Mouse (Mus musculus) lung, adult 2 months (tissue): ENCODE results near the gene Tjp2. TPM values are rescaled to one million over a fixed set of nuclear protein-coding genes. Genes with fewer than 3 reads are reported as not detected.

Experiments used
- DNase-seq: peaks from one replicate; pipeline ENCODE4 v3.0.0; 2022
- H3K4me1 ChIP-seq: fragments of 200-500 bp; 2 replicates; pipeline ENCODE4 v1.6.1; 2011; ENCODE audit warnings: low read length; ENCODE audit not compliant: control insufficient read depth, insufficient read depth
- H3K4me3 ChIP-seq: fragments of 200-500 bp; replicated peaks from 2 replicates; pipeline ENCODE3; 2011; ENCODE audit warnings: low read depth, mild to moderate bottlenecking, control low read depth, low read length; ENCODE audit errors: extremely low read depth
- CTCF ChIP-seq: fragments of 200-500 bp; IDR thresholded peaks from 2 replicates; pipeline ENCODE4 v1.5.1; 2011; ENCODE audit warnings: mild to moderate bottlenecking, low read length, control low read depth; ENCODE audit not compliant: insufficient read depth
- POLR2A ChIP-seq: fragments of 200-500 bp; IDR thresholded peaks from 2 replicates; pipeline ENCODE4 v1.6.1; 2011; ENCODE audit warnings: low read depth, mild to moderate bottlenecking, control low read depth, low read length, borderline replicate concordance; ENCODE audit errors: extremely low read depth
- WGBS: fragments of 180-500 bp; shearing (Covaris S2); methylation state at CpG from one replicate; pipeline ENCODE4 v1.1.7; 2018; 5-methylcytosine and 5-hydroxymethylcytosine counted together
- polyA plus RNA-seq: library from polyadenylated mRNA; depleted of rRNA; stranded (reverse); fragments of >200 nt; gene quantifications from 2 replicates; pipeline ENCODE4 v1.2.3, GENCODE M21; 2012

The Tjp2 gene
- polyA plus RNA-seq, 1 experiment = 62.3 TPM

DNA sequence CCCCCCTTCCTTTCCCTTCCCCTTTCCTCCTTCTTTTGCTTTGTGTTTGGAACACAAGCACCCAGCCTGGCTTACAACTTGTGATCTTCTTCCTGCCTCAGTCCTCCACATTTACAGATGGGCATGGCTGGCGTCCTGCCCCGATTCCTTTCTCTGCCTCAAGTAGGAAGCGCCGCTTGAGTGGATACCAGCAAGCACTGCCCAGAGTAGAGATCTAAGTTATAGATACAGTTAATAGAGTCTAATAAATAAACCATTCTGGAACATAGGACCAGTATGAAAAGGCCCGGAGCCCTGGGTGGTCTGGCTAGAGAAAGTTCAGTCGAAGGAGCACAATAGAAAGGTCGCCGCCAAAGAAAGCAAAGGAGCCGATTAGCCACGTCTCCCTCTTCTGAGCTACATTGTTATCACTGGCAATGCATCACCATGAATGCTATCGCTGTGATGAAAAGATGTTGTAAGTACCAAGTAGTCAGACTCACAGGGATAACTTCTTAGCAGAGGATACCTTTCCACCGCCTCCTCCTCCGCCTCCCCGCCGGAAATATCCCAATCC, 41.1 kb downstream of the Tjp2 start:
- no peak for DNase-seq
- WGBS = 72% methylated on average over 15 of the region's 15 CpGs
- Histone ChIP-seq H3K4me3 (no peak overlapping the region), H3K4me1 (peaks cover 3% of the 10 kb centered on the region)
- TF ChIP-seq CTCF = no peak
- TF ChIP-seq POLR2A = no peak

DNA sequence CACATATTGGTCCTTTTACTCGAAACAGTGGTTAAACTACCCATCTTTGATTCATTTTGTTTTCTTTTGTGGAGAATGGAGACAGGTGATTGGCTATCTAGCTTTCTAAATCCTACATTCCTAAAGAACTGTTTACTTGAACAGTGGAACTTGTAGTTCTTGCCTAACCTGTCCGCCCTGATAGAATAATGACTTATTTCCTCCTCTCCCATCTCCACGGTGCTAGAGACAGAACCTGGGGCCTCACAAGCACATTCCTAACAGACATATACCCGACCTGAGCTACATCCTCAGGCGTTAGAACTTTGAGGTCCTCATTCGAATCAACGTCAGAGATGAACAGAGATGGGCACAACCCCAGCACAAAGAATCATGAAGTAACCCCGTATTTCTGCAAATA, 44.4 kb downstream of the Tjp2 start:
- no peak for DNase-seq
- H3K4me1 ChIP-seq = peaks cover 6% of the 10 kb centered on the region
- 52% methylated on average over 8 of the region's 8 CpGs for WGBS
- H3K4me3 ChIP-seq = no peak overlapping the region
- no peak for TF ChIP-seq POLR2A
- no peak for TF ChIP-seq CTCF

DNA sequence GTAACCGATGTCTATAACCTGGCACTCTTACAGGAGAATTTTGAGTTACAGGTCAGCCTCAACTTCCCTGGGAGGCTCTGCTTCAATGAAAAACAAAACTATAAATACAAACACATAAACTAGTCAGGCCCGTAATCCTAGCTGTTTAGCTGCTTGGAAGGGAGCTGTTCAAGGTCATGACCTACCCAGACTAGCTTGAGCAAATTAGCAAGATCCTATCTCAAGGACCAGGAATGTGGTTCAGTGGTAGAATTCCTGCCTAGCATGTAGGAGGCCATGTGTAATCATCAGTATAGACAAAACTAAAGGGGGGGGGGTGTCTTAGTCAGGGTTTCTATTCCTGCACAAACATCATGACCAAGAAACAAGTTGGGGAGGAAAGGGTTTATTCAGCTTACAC, 46.7 kb downstream of the Tjp2 start:
- H3K4me3 ChIP-seq = no peak overlapping the region
- no peak for DNase-seq
- H3K4me1 ChIP-seq = peaks cover 11% of the 10 kb centered on the region
- no peak for TF ChIP-seq CTCF
- TF ChIP-seq POLR2A = no peak
- WGBS = 85% methylated on average over 2 of the region's 2 CpGs

DNA sequence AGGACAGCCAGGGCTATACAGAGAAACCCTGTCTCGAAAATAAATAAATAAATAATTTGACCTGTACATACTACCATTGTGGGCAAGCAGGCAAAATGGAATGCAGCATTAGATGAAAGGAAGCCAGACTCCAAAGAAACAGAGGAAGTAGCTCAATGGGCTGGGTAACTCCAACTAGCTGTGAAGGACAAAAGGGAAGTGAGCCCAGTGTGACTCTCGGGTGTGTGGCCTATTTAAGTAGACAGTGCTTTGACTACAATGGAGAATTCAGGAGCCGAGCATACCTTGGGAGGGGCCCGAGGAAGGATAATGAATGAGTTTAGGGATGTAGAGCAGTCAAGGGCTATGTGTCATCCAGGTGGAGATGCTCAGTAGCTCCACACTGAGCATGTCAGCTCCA, 48.1 kb downstream of the Tjp2 start:
- TF ChIP-seq POLR2A = no peak
- no peak for TF ChIP-seq CTCF
- no peak for DNase-seq
- 69% methylated on average over 4 of the region's 4 CpGs for WGBS
- Histone ChIP-seq H3K4me1 (peaks cover 13% of the 10 kb centered on the region), H3K4me3 (no peak overlapping the region)

DNA sequence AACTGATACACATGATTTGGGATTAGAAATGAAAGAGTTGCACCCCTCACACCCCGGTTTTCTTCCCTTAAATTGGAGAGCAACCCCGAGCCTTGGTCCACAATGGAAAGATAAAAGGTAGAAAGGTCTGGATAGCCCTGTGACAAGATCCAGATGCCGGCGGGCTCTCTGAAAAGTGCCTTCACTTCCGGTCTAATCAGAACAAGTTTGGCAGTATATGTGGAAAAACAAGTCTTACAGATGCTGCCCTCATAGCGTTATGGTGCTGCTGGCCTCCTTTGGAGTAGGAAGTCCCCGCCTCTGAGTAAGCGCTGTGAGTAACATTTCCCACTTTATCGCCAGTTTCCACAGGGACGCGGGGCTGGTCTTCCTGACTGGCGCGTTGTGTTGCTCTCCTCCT, 49.9 kb downstream of the Tjp2 start:
- Histone ChIP-seq H3K4me3 (peak overlapping the region; percentile 90), H3K4me1 (peaks cover 10% of the 10 kb centered on the region)
- no peak for TF ChIP-seq CTCF
- TF ChIP-seq POLR2A = no peak
- peak; percentile 44 for DNase-seq
- WGBS = 2% methylated on average over 13 of the region's 13 CpGs

DNA sequence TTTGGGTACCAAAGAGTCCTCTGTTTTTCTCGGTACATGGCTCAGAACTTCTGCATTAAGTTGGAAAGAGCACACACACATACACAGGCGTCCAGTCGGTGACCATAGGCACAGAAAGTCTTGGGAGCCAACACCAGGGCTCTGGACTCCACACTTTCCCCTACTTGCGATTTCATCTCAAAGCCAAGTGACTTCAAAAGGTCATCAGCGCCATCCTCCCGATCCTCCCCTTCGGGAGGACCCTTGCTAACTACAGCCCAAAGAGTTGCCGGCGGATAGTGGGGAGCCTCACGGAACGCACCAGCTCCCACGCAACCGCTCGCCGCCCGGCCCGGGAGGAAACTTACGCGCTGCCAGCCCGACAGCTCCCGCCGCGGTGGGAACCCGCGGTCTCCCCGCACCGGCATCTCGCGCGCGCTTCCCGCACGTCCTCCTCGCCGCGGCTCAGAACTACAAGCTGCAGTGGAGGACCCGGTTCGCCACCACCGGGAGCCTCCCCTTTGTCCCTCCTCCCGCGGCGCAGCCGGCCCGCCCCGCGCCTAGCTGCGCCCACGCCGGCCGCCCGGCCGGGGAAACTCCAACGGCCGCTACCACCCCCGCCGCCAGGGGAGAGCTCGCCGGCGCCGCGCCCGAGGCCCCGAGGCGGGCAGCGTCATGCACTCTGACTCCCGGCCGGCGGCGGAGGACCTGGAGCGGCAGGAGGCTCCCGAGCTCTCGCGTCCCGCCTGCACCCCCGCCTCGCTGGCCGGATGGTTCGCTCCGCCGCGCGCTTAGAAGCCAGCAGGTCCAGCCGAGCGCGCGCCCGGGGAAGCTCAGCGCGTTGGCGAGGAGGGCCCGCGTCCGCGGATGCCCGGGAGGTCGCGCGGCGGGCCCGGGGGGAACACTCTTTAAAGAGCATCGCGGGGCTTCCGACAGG, 51.0 kb downstream of the Tjp2 start:
- DNase-seq = peak; percentile 90
- Histone ChIP-seq H3K4me3 (peak overlapping the region; percentile 90), H3K4me1 (peaks cover 10% of the 10 kb centered on the region)
- WGBS = under 1% methylated on average over 102 of the region's 103 CpGs
- TF ChIP-seq POLR2A (peak; percentile 36; the same call in 1 of the 2 replicates), CTCF (no peak)

DNA sequence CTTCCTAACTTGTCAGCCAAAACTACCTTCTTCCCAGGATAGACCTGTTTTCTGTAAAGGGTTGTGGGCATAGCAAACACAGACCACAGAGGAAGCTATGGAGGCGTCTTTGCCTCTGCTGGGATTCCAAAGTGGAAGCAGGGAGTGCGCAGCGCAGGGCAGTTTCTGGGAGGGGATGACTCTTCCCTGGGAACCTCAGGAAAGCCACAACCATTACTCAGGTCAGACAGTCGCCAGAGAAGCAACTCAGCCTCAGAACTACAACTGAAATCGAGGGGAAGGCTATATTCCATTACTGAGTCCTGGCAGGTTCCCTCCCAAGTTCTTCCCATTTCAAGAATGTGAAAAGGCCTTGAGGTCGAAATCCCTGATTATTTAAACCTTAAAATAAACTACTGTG, 51.8 kb downstream of the Tjp2 start:
- DNase-seq = no peak
- Histone ChIP-seq H3K4me1 (peaks cover 17% of the 10 kb centered on the region), H3K4me3 (peak overlapping the region; percentile 5)
- TF ChIP-seq CTCF (no peak), POLR2A (no peak)
- 28% methylated on average over 6 of the region's 6 CpGs for WGBS

DNA sequence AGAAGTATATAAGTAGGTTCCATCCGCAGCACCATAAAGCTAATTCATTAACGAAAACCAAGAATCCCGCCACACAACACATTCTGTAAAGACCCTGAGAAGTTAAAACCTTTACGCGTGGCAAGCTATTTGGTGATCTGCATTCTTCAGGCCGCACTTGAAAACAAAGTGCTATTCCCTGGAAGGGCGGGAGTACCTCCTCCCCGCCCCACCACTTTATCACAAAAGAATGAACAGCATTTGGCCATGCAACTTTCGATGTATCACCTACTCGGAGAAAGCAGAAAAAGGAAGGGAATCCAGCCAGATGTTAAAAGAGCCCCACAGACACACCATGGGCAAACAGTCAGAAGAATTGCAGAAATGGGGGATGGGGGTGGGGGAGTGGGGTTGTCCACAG, 56.3 kb downstream of the Tjp2 start:
- TF ChIP-seq CTCF = no peak
- no peak for TF ChIP-seq POLR2A
- 49% methylated on average over 10 of the region's 10 CpGs for WGBS
- H3K4me1 ChIP-seq = peaks cover 25% of the 10 kb centered on the region
- DNase-seq = no peak
- H3K4me3 ChIP-seq = no peak overlapping the region

DNA sequence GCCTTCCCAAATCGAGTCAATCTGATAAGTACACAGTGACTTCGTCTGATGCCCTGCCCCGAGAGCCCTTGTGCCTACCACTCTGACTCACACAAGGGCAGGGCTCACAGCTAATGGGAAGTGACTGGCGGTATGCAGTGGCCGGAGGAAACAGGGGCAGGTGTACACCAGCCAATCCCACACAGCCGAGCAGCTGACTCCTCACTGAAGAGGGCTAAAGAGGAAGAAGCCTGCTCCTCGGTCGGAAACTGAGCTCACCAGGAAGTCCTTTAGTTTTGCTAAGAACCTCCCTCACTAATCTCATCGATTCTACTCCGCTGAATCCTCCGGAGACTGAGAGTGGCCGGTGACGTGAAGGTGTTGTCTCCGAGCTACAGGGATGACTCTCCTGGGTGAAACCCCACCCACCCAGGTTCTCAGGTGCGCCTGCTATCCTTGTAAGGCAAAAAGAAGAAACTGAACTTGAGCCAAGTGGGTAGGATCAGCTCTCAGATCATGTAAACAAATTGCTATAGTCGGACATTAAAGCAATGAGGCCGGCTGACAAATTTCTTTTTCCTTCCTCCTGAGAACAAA, 58.2 kb downstream of the Tjp2 start:
- peak; percentile 73 for DNase-seq
- TF ChIP-seq CTCF = no peak
- no peak for TF ChIP-seq POLR2A
- 9% methylated on average over 17 of the region's 17 CpGs for WGBS
- Histone ChIP-seq H3K4me1 (peaks cover 25% of the 10 kb centered on the region), H3K4me3 (peak overlapping the region; percentile 65)

DNA sequence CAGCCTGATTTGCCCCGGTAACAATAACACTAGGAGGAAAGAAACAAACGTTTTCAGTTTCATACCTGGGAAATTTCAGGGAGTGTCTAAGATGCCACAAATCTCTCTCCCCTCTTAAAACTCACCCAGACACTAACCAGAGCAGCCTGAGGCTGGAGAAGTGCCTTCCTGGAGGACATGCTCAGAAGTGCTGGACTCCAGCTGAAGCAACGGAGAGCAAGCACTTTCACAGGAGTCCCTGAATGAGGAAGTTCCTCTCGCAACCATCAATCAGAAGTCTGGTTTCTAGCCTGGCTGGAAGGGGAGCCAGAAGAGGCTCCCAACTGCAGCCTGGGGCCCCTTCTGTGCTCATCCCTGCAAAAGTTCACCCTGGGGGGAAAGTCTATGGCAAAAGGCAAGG, 60.9 kb downstream of the Tjp2 start:
- TF ChIP-seq CTCF = no peak
- no peak for TF ChIP-seq POLR2A
- Histone ChIP-seq H3K4me3 (no peak overlapping the region), H3K4me1 (peaks cover 30% of the 10 kb centered on the region)
- no peak for DNase-seq
- WGBS = 21% methylated on average over 4 of the region's 4 CpGs
